Mouse (Mus musculus) embryonic facial prominence, embryonic 14.5 days (tissue): ENCODE data around the gene Loxl1. TPM values are rescaled to one million over a fixed set of nuclear protein-coding genes. Genes with fewer than 3 reads are reported as not detected.

ENCODE experiments used
- ATAC-seq: fragments of 200-750 bp; cut with Nextera tagmentation; 2 replicates; pipeline ENCODE4 v1.8.0; 2017; ENCODE audit warnings: low read depth, moderate number of reproducible peaks, moderate TSS enrichment
- DNase-seq: peaks from one replicate; pipeline ENCODE4 v3.0.0-alpha.2; 2015; ENCODE audit warnings: low spot score
- H3K27ac ChIP-seq: fragments of 300-500 bp; sonication (generic); replicated peaks from 2 replicates; pipeline ENCODE4 v1.5.1; 2014; ENCODE audit warnings: low read depth, mild to moderate bottlenecking, low read length, moderate library complexity
- H3K27me3 ChIP-seq: fragments of 300-500 bp; sonication (generic); replicated peaks from 2 replicates; pipeline ENCODE4 v1.6.1; 2014; ENCODE audit warnings: low read length; ENCODE audit not compliant: control insufficient read depth, insufficient read depth
- H3K36me3 ChIP-seq: fragments of 300-500 bp; sonication (generic); 2 replicates; pipeline ENCODE4 v1.6.1; 2014; ENCODE audit warnings: low read length, mixed read lengths; ENCODE audit not compliant: control insufficient read depth, insufficient read depth
- H3K4me1 ChIP-seq: fragments of 300-500 bp; sonication (generic); 2 replicates; pipeline ENCODE4 v1.6.1; 2014; ENCODE audit warnings: antibody characterized with exemption, low read length; ENCODE audit not compliant: control insufficient read depth, insufficient read depth
- H3K4me2 ChIP-seq: fragments of 300-500 bp; sonication (generic); 2 replicates; pipeline ENCODE4 v1.6.1; 2014; ENCODE audit warnings: low read depth, mild to moderate bottlenecking, low read length, moderate library complexity, mixed read lengths
- H3K4me3 ChIP-seq: fragments of 300-500 bp; sonication (generic); 2 replicates; pipeline ENCODE4 v1.5.1; 2014; ENCODE audit warnings: low read depth, mild to moderate bottlenecking, low read length
- H3K9ac ChIP-seq: fragments of 300-500 bp; sonication (generic); 2 replicates; pipeline ENCODE4 v1.6.1; 2014; ENCODE audit warnings: low read depth, mild to moderate bottlenecking, low read length, moderate library complexity, mixed read lengths
- H3K9me3 ChIP-seq: fragments of 300-500 bp; sonication (generic); 2 replicates; pipeline ENCODE4 v1.6.1; 2016; ENCODE audit warnings: low read length; ENCODE audit not compliant: control insufficient read depth
- WGBS: fragments of 180-500 bp; shearing (Covaris S2); extraction: QIAGEN DNeasy Blood & Tissue Kit; methylation state at CpG from one replicate; pipeline ENCODE4 v1.1.7; 2014; 5-methylcytosine and 5-hydroxymethylcytosine counted together
- polyA plus RNA-seq: library from polyadenylated mRNA; unstranded; fragments of >200 nt; fragmentation: Nextera tagmentation; extraction: Ambion mirVana; gene quantifications from 2 replicates; pipeline ENCODE4 v1.2.1, GENCODE M21; 2014

Gene Loxl1
- 68.7 and 74.1 TPM in 2 replicates for polyA plus RNA-seq

GRCm38 (mm10) chr9:58312944-58313359 is at the start of gene Loxl1:
TSS of gene Loxl1 (minus strand) at chr9:58313186.
- H3K27me3 ChIP-seq, result no peaks in the 10 kb centered on the region; the same call in 1 of the 2 replicates
- H3K36me3 ChIP-seq, result no peaks in the 10 kb centered on the region
- peak within 1 kb of the TSS; percentile 61 for H3K4me3 ChIP-seq
- ATAC-seq, result peak; percentile 73
- DNase-seq, result peak; percentile 94
- no peaks in the 10 kb centered on the region for H3K9me3 ChIP-seq
- peak within 1 kb of the TSS; percentile 88 for H3K27ac ChIP-seq
- peak within 1 kb of the TSS; percentile 84 for H3K4me2 ChIP-seq
- 3% methylated on average over 14 of the region's 21 CpGs for whole genome bisulfite sequencing
- peaks cover 62% of the 10 kb centered on the region for H3K4me1 ChIP-seq
- peak within 1 kb of the TSS; percentile 74 for H3K9ac ChIP-seq

GRCm38 (mm10) chr9:58361956-58362355 is 49.0 kb upstream of the Loxl1 start:
- Histone ChIP-seq H3K36me3 (no peaks in the 10 kb centered on the region), H3K27me3 (no peaks in the 10 kb centered on the region), H3K9ac (no peak overlapping the region), H3K4me1 (no peaks in the 10 kb centered on the region), H3K4me3 (no peak overlapping the region), H3K9me3 (no peaks in the 10 kb centered on the region), H3K4me2 (no peak overlapping the region), H3K27ac (no peak overlapping the region)
- WGBS, result 76% methylated on average over 7 of the region's 7 CpGs
- ATAC-seq (no peak), DNase-seq (no peak)

- no peak for DNase-seq
- Histone ChIP-seq H3K9ac (no peak overlapping the region), H3K4me3 (no peak overlapping the region), H3K36me3 (no peaks in the 10 kb centered on the region), H3K27ac (no peak overlapping the region), H3K4me2 (no peak overlapping the region), H3K9me3 (no peaks in the 10 kb centered on the region), H3K27me3 (no peaks in the 10 kb centered on the region), H3K4me1 (no peaks in the 10 kb centered on the region)
- no peak for ATAC-seq
- WGBS, result 56% methylated on average over 1 of the region's 1 CpGs
Observed at GRCm38 (mm10) chr9:58361373-58361772, 48.4 kb upstream of the Loxl1 start.

GRCm38 (mm10) chr9:58355262-58356050 is 42.5 kb upstream of the Loxl1 start:
- ATAC-seq, result no peak
- Histone ChIP-seq H3K9ac (no peak overlapping the region), H3K27ac (no peak overlapping the region), H3K4me2 (no peak overlapping the region), H3K9me3 (no peaks in the 10 kb centered on the region), H3K27me3 (no peaks in the 10 kb centered on the region), H3K4me3 (no peak overlapping the region), H3K4me1 (no peaks in the 10 kb centered on the region), H3K36me3 (no peaks in the 10 kb centered on the region)
- DNase-seq, result no peak
- 27% methylated on average over 6 of the region's 6 CpGs for WGBS

- Histone ChIP-seq H3K4me3 (no peak overlapping the region), H3K27ac (no peak overlapping the region), H3K4me2 (no peak overlapping the region), H3K27me3 (no peaks in the 10 kb centered on the region), H3K9me3 (no peaks in the 10 kb centered on the region), H3K9ac (no peak overlapping the region), H3K4me1 (no peaks in the 10 kb centered on the region), H3K36me3 (no peaks in the 10 kb centered on the region)
- WGBS, result 84% methylated on average over 6 of the region's 6 CpGs
- DNase-seq (no peak), ATAC-seq (no peak)
Observed at GRCm38 (mm10) chr9:58354701-58355100, 41.7 kb upstream of the Loxl1 start.

GRCm38 (mm10) chr9:58353224-58353623 is 40.2 kb upstream of the Loxl1 start:
- H3K4me3 ChIP-seq, result no peak overlapping the region
- no peak overlapping the region for H3K27ac ChIP-seq
- H3K9ac ChIP-seq, result no peak overlapping the region
- WGBS, result 83% methylated on average over 6 of the region's 6 CpGs
- no peaks in the 10 kb centered on the region for H3K9me3 ChIP-seq
- H3K36me3 ChIP-seq, result no peaks in the 10 kb centered on the region
- no peaks in the 10 kb centered on the region for H3K27me3 ChIP-seq
- DNase-seq, result no peak
- no peak overlapping the region for H3K4me2 ChIP-seq
- no peak for ATAC-seq
- H3K4me1 ChIP-seq, result no peaks in the 10 kb centered on the region

GRCm38 (mm10) chr9:58347795-58348194 is 34.8 kb upstream of the Loxl1 start:
- DNase-seq (no peak), ATAC-seq (no peak)
- H3K36me3 ChIP-seq, result no peaks in the 10 kb centered on the region
- no peaks in the 10 kb centered on the region for H3K9me3 ChIP-seq
- H3K4me2 ChIP-seq, result no peak overlapping the region
- H3K4me1 ChIP-seq, result no peaks in the 10 kb centered on the region
- H3K9ac ChIP-seq, result no peak overlapping the region
- WGBS, result 78% methylated on average over 6 of the region's 6 CpGs
- no peak overlapping the region for H3K27ac ChIP-seq
- H3K27me3 ChIP-seq, result no peaks in the 10 kb centered on the region
- no peak overlapping the region for H3K4me3 ChIP-seq

- no peak overlapping the region for H3K4me2 ChIP-seq
- H3K27ac ChIP-seq, result no peak overlapping the region
- ATAC-seq, result no peak
- H3K9me3 ChIP-seq, result no peaks in the 10 kb centered on the region
- H3K4me1 ChIP-seq, result no peaks in the 10 kb centered on the region
- H3K9ac ChIP-seq, result no peak overlapping the region
- no peaks in the 10 kb centered on the region for H3K27me3 ChIP-seq
- no peak overlapping the region for H3K4me3 ChIP-seq
- 43% methylated on average over 10 of the region's 10 CpGs for WGBS
- no peaks in the 10 kb centered on the region for H3K36me3 ChIP-seq
- DNase-seq, result no peak
Observed at GRCm38 (mm10) chr9:58346498-58346897, 33.5 kb upstream of the Loxl1 start.

GRCm38 (mm10) chr9:58345963-58346362 is 33.0 kb upstream of the Loxl1 start:
- Histone ChIP-seq H3K9me3 (no peaks in the 10 kb centered on the region), H3K4me1 (no peaks in the 10 kb centered on the region), H3K36me3 (no peaks in the 10 kb centered on the region), H3K9ac (no peak overlapping the region), H3K27ac (no peak overlapping the region), H3K4me2 (no peak overlapping the region), H3K27me3 (no peaks in the 10 kb centered on the region), H3K4me3 (no peak overlapping the region)
- ATAC-seq, result no peak
- DNase-seq, result no peak
- 63% methylated on average over 7 of the region's 7 CpGs for WGBS
